Mouse (Mus musculus) limb, embryonic 11.5 days (tissue): Measurements from ENCODE around the gene Arl13b. TPM values are rescaled to one million over a fixed set of nuclear protein-coding genes. Genes with fewer than 3 reads are reported as not detected.

ENCODE experiments used
- ATAC-seq: fragments of 200-750 bp; cut with Nextera tagmentation; 2 replicates; pipeline ENCODE4 v1.8.0; 2017; ENCODE audit warnings: low read depth; ENCODE audit not compliant: insufficient number of reproducible peaks, low FRiP score, low TSS enrichment
- DNase-seq: peaks from one replicate; pipeline ENCODE4 v3.0.0-alpha.2; 2015; ENCODE audit warnings: low spot score
- H3K27ac ChIP-seq: fragments of 300-500 bp; sonication (generic); replicated peaks from 2 replicates; pipeline ENCODE4 v1.5.1; 2014; ENCODE audit warnings: low read depth, mild to moderate bottlenecking, low read length
- H3K27me3 ChIP-seq: fragments of 300-500 bp; sonication (generic); 2 replicates; pipeline ENCODE4 v1.6.1; 2014; ENCODE audit warnings: mild to moderate bottlenecking, low read length, mixed read lengths; ENCODE audit not compliant: control insufficient read depth, insufficient read depth
- H3K36me3 ChIP-seq: fragments of 300-500 bp; sonication (generic); 2 replicates; pipeline ENCODE4 v1.6.1; 2014; ENCODE audit warnings: mild to moderate bottlenecking, low read length, moderate library complexity, mixed read lengths; ENCODE audit not compliant: control insufficient read depth, insufficient read depth
- H3K4me1 ChIP-seq: fragments of 300-500 bp; sonication (generic); 2 replicates; pipeline ENCODE4 v1.6.1; 2014; ENCODE audit warnings: low read length, mixed read lengths; ENCODE audit not compliant: control insufficient read depth, insufficient read depth
- H3K4me2 ChIP-seq: fragments of 300-500 bp; sonication (generic); 2 replicates; pipeline ENCODE4 v1.6.1; 2014; ENCODE audit warnings: low read depth, mild to moderate bottlenecking, moderate library complexity; ENCODE audit not compliant: severe bottlenecking
- H3K4me3 ChIP-seq: fragments of 300-500 bp; sonication (generic); 2 replicates; pipeline ENCODE4 v1.5.1; 2014; ENCODE audit warnings: low read depth, low read length
- H3K9ac ChIP-seq: fragments of 300-500 bp; sonication (generic); 2 replicates; pipeline ENCODE4 v1.6.1; 2014; ENCODE audit warnings: mild to moderate bottlenecking, low read length
- H3K9me3 ChIP-seq: fragments of 300-500 bp; sonication (generic); 2 replicates; pipeline ENCODE4 v1.6.1; 2016; ENCODE audit warnings: low read length; ENCODE audit not compliant: control insufficient read depth
- WGBS: fragments of 180-500 bp; shearing (Covaris S2); extraction: QIAGEN DNeasy Blood & Tissue Kit; methylation state at CpG from one replicate; pipeline ENCODE4 v1.1.7; 2014; 5-methylcytosine and 5-hydroxymethylcytosine counted together
- polyA plus RNA-seq: library from polyadenylated mRNA; unstranded; fragments of >200 nt; fragmentation: Nextera tagmentation; extraction: Ambion mirVana; gene quantifications from 2 replicates; pipeline ENCODE4 v1.2.1, GENCODE M21; 2014

The Arl13b gene
- polyA plus RNA-seq, 1 experiment from 2014 or later = 19.5 TPM

DNA sequence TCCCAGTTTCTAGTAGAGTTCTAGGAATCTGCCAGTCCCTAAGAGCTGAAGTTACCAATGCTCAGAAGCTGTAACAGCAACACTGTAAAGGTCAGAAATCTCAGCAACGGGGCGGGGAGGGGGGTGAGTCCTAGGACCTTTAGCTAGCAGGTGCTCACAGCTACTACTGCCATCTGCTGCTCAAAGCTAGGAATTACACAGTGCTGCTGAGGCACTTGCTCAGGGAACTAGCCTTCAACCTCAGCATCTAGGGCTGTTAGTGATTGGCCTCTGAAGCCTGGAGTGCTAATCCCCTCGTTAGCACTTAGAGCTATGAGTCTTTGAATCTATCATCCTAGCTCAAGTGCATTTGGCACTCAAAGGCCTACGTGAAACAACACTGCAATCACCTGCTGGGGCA, 14.4 kb downstream of the Arl13b start:
- Histone ChIP-seq H3K27ac (no peak overlapping the region), H3K9me3 (no peaks in the 10 kb centered on the region), H3K4me2 (no peak overlapping the region), H3K4me1 (no peaks in the 10 kb centered on the region), H3K36me3 (no peaks in the 10 kb centered on the region), H3K9ac (no peak overlapping the region), H3K27me3 (no peaks in the 10 kb centered on the region), H3K4me3 (no peak overlapping the region)
- ATAC-seq (no peak), DNase-seq (peak; percentile 71)
- WGBS = 12% methylated on average over 4 of the region's 4 CpGs

DNA sequence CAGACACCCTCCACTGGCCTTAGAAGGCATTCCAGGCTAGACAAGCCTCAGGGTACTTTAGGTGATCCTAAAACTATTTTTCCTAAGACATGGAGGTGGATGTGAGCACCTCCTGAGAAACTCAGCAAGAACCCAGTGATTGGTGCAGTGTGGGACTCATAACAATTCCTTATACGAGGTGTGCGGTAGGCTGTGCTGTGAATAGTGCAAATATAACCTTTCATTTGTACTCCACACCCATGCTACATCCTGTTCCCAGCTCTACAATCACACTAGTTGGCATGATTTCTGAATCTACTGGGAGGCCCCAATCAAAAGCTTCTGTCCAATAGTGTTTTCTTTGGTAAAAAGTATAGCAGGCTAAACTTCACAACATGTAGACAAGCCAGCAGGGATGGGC, 14.8 kb downstream of the Arl13b start:
- Histone ChIP-seq H3K4me1 (no peaks in the 10 kb centered on the region), H3K27me3 (no peaks in the 10 kb centered on the region), H3K36me3 (no peaks in the 10 kb centered on the region), H3K9me3 (no peaks in the 10 kb centered on the region), H3K4me2 (no peak overlapping the region), H3K27ac (no peak overlapping the region), H3K4me3 (no peak overlapping the region), H3K9ac (no peak overlapping the region)
- 90% methylated on average over 2 of the region's 2 CpGs for WGBS
- DNase-seq (no peak), ATAC-seq (no peak)

DNA sequence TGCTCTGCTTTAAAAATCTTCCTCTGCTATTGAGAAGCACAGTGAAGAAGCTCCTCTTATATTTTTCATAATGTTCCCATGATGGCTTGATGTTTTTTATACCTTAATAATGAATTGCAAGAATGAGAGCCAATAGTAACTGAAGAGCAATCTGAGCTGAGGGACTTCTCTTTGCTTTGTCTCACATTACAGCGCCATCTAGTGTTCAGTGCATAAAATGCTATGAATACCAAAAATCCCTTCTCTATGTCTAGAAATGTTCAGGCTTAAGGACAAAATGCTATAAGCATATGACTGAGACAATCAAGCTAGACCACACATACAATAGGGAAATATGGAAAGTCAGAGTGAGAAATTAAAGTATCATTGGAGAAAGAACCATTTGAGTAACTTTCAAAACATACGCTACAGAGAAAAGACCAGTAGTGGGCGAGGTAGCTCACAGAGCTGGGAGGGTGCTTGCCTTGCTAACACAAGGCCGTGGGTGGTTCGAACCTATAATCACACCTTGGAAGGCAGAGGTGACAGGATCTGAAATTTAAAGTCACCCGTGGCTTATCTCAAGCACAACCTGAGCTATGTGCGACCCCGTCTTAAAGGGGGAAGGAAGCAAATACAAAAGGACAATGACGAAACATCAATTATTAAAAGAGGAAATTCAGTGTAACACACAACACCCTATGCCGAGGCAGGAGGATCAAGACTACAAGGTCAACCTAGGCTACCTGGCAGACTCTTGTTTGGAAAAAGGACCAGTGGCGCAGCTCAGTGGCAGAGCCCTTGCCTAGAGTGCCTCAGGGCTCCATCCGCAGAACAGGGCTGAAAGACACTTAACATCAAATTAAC, 20.5 kb downstream of the Arl13b start:
- 74% methylated on average over 12 of the region's 12 CpGs for WGBS
- H3K4me2 ChIP-seq = no peak overlapping the region
- H3K9ac ChIP-seq = no peak overlapping the region
- no peak overlapping the region for H3K4me3 ChIP-seq
- no peaks in the 10 kb centered on the region for H3K36me3 ChIP-seq
- DNase-seq (no peak), ATAC-seq (no peak)
- no peak overlapping the region for H3K27ac ChIP-seq
- no peaks in the 10 kb centered on the region for H3K4me1 ChIP-seq
- no peaks in the 10 kb centered on the region for H3K9me3 ChIP-seq
- no peaks in the 10 kb centered on the region for H3K27me3 ChIP-seq

DNA sequence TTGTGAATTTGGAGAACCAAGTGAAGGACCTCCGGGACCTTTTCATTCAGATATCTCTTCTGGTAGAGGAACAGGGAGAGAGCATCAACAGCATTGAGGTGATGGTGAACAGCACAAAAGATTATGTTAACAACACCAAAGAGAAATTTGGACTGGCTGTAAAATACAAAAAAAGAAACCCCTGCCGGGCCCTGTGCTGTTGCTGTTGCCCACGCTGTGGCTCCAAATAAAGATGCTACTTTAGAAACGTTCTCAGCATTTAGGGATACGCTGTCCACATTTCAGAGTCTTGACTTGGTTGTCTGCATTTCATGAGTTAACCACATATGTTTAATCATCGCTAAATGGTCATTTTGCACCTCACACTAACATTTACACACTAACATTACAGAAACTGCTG, 24.4 kb downstream of the Arl13b start:
- no peak for ATAC-seq
- H3K9ac ChIP-seq = no peak overlapping the region

DNA sequence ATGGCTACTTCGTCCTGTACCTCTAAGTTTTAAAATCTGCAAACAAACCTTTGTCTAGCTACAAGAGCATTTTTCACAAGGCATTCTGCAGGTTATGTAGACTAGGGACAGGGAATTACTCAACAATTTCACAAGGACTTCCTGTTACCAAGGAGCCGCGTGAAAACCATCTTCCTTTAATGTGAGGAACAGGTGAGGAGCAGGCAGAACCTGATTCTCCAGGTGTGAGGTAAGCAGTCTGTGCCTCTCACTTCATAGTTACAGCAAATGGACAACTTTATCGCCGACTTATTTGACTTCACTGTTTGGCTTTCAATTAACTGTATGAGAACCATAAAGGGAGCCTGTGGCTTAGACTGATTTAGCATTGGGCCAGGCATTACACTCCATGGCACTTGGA, 32.3 kb downstream of the Arl13b start, which contains the start of gene Stx19:
Stx19 (plus strand) TSS at position 186 of the 400 bp plus-strand sequence.
- Histone ChIP-seq H3K4me2 (no peak within 1 kb of the TSS), H3K9ac (no peak within 1 kb of the TSS), H3K4me3 (no peak within 1 kb of the TSS), H3K27ac (no peak within 1 kb of the TSS), H3K4me1 (no peaks in the 10 kb centered on the region), H3K36me3 (no peaks in the 10 kb centered on the region), H3K9me3 (no peaks in the 10 kb centered on the region), H3K27me3 (no peaks in the 10 kb centered on the region)
- WGBS = 81% methylated on average over 5 of the region's 5 CpGs
- DNase-seq (no peak), ATAC-seq (no peak)

More for the DNA sequence above, 24.4 kb downstream of the Arl13b start:
- Histone ChIP-seq H3K27ac (no peak overlapping the region), H3K36me3 (no peaks in the 10 kb centered on the region), H3K27me3 (no peaks in the 10 kb centered on the region), H3K4me1 (no peaks in the 10 kb centered on the region), H3K4me3 (no peak overlapping the region), H3K9me3 (no peaks in the 10 kb centered on the region), H3K4me2 (no peak overlapping the region)
- DNase-seq = no peak
- 93% methylated on average over 6 of the region's 6 CpGs for WGBS

DNA sequence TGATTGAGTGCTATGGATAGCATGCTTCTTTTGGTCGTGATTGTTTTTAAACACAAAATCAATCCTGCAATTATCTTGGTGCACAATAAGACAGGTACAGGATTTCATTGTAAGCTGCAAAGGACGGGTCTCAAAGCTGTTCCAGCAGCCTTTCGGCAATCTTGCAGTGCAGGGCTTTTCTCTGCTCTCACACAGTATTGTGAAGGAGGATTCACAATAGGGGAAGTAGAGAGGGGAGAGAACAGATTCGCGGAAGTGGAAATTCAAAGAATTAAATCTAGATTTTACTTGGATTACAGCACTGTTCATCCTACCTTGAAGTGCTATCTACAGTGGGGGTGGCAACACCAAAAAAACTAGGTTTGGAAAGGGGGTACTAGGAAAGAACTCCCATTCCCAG, 33.0 kb downstream of the Arl13b start:
- 85% methylated on average over 5 of the region's 5 CpGs for WGBS
- Histone ChIP-seq H3K27me3 (no peaks in the 10 kb centered on the region), H3K4me1 (no peaks in the 10 kb centered on the region), H3K4me3 (no peak overlapping the region), H3K27ac (no peak overlapping the region), H3K9me3 (no peaks in the 10 kb centered on the region), H3K4me2 (no peak overlapping the region), H3K36me3 (no peaks in the 10 kb centered on the region), H3K9ac (no peak overlapping the region)
- ATAC-seq (no peak), DNase-seq (no peak)

DNA sequence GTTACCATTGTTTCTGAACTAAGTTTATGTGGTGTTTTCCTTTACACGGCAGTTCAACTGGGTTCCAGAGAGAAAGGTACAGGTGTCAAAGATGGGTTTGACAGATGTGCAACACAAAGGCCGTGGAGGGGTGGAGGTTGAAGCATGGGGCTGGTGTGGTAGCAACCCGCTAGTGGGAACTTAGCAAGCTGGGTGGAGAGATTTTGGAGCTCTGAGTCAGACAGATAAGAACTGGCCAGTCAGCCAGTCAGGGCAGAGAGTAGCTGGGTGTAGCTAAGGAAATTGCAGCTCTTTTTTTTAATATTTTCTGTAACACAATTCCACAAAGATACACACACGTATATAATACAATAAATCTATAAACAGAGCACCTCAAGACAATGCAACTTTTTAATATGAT, 36.0 kb downstream of the Arl13b start:
- no peaks in the 10 kb centered on the region for H3K27me3 ChIP-seq
- no peak overlapping the region for H3K9ac ChIP-seq
- no peaks in the 10 kb centered on the region for H3K9me3 ChIP-seq
- WGBS = 81% methylated on average over 4 of the region's 4 CpGs
- no peak for ATAC-seq
- H3K36me3 ChIP-seq = no peaks in the 10 kb centered on the region
- H3K4me1 ChIP-seq = peaks cover 8% of the 10 kb centered on the region; the same call in 1 of the 2 replicates
- no peak overlapping the region for H3K27ac ChIP-seq
- H3K4me2 ChIP-seq = no peak overlapping the region
- no peak overlapping the region for H3K4me3 ChIP-seq
- no peak for DNase-seq

DNA sequence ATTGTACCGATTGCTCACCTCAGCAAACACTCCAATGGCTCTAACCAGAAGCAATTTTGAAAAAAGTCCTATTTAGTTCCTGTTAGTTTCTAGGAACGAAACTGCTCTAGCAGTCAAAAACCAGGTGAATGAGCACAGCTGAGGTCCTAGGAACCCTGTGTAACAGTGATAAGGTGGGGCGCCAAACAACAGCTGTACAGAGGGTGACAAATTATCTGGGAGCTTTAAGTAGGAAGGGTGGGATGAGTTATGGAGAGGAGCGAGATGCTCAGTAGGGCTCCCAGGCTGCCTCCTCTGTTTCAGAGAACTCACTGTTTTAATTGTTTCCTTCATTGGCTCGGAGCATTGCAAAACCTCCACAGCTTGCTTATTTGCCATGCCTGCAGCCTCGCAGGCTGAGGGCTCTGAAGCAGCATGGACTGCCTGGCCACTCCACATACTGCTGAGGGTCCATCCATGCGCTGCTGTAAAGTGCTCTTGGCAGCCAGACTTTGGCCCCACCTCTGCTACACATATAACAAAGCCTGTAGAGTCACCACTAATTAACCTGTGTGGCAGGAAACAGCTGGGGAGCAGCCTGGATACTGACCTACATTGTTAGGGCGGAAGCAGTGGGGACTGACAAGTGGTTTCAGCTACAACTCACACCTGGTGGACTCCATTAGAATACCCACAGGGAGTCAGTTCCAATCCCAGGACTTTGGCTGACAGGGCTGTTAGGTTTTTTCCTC, 39.4 kb downstream of the Arl13b start:
- no peak overlapping the region for H3K4me2 ChIP-seq
- H3K4me1 ChIP-seq = peaks cover 8% of the 10 kb centered on the region; the same call in 1 of the 2 replicates
- H3K36me3 ChIP-seq = no peaks in the 10 kb centered on the region
- no peak overlapping the region for H3K9ac ChIP-seq
- 0 out of 2 replicates have a peak overlapping the region, but pooled peaks have one; percentile 14 for H3K27ac ChIP-seq
- no peak overlapping the region for H3K4me3 ChIP-seq
- H3K27me3 ChIP-seq = no peaks in the 10 kb centered on the region
- ATAC-seq (peak; percentile 72), DNase-seq (peak; percentile 49)
- H3K9me3 ChIP-seq = no peaks in the 10 kb centered on the region
- WGBS = 36% methylated on average over 8 of the region's 8 CpGs
